Mouse (Mus musculus): Measurements from ENCODE around the gene C1qtnf1. TPM values are rescaled to one million over a fixed set of nuclear protein-coding genes. Genes with fewer than 3 reads are reported as not detected.

C1qtnf1 gene
- polyA plus RNA-seq, 3 experiments from 2014 or later: not detected

DNA sequence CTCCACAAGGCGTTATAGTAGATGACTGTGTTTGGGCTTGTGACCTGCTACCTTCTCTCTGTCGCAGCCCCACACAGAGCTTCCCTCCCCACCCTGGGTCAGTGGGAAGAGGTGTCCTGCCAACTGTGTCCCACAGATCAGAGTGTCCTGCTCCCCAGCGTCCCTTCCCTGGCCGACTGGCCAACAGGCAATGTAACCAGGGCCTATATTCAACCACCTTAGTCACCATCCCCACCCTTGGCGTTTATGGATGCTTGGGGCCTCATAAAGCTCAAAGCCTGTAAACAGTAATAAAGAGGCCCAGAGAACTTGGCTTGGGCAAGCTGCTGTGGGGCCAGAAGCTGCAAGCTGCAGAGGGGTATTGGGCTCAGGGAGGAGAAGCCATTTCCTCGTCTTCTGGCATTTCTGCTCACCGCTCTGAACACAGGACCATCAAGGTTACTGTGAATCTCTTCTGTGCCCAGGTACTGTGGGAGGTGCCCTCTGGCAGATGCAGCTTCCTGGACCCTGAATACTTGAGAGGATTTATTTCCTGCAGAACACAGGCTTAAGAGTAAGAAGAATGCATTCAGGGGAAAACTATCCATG, 47.6 kb downstream of the C1qtnf1 start:
- ATAC-seq: no peak

- ATAC-seq: peak; percentile 100
Measured at GRCm38 (mm10) chr11:118476396-118477373, 48.7 kb downstream of the C1qtnf1 start, which contains the start of gene Engase. Gene Engase, plus strand, starts transcription at chr11:118476829.

- ATAC-seq: no peak
Measured at GRCm38 (mm10) chr11:118479776-118480175, 51.8 kb downstream of the C1qtnf1 start.

DNA sequence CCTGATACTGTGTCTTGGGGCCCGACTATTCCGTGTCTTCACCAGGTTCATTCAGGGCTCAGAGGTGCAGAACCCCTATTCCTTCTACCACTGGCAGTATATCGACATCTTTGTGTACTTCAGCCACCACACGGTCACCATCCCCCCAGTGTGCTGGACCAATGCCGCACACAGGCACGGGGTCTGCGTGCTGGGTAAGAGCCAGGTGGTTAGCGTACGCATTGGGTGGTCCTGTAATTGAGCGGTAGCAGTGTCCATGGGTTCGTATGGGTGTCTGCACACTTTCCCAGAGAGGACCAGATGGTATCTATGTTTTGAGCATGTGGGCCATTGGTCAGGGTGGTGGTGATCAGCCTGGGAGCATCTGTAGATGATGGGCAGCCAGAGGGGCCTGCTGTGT, 53.2 kb downstream of the C1qtnf1 start:
- no peak for ATAC-seq

GRCm38 (mm10) chr11:118481751-118482150, 53.7 kb downstream of the C1qtnf1 start:
- ATAC-seq: no peak

GRCm38 (mm10) chr11:118484169-118484568, 56.2 kb downstream of the C1qtnf1 start:
- no peak for ATAC-seq

DNA sequence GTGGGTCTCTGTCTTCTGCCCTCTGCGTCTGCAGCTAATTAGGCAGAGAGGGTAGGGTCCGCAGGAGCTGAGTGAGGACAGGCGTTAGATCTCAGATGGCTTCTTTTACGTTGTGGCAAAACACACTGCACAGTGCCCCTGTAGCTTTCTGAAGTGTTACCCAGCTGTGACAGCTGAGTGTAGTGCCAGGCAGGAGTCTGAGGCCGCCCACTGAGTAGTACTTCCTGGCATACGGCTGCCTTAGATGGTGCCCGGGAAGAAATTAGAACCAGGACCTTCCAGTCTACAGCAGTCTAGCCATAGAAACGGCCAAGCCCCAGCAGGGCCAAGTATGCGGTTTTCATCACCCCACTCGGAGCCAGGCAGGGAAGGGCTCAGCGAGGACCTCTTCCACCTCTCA, 57.3 kb downstream of the C1qtnf1 start:
- no peak for ATAC-seq

DNA sequence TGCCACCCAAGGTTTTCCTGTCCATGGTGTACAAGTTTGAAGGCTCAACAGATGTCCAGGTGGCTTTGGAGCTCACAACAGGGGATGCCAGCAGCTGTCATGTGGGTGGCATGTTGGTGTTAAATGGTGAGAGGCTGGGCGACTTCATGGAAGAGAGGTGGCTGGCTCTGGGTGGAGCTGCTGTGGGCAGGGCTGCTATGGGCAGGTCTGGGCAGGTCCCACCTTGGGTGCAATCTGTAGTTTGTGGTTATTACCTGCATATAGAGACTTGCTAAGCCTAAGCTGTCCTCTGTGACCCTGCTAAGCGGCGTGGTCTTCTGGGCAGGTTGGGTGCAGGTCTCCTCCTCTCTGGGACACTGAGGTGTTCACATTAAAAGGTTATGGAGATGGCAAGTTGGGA, 57.8 kb downstream of the C1qtnf1 start:
- ATAC-seq: no peak

- no peak for ATAC-seq
Measured at GRCm38 (mm10) chr11:118486281-118486680, 58.3 kb downstream of the C1qtnf1 start.

DNA sequence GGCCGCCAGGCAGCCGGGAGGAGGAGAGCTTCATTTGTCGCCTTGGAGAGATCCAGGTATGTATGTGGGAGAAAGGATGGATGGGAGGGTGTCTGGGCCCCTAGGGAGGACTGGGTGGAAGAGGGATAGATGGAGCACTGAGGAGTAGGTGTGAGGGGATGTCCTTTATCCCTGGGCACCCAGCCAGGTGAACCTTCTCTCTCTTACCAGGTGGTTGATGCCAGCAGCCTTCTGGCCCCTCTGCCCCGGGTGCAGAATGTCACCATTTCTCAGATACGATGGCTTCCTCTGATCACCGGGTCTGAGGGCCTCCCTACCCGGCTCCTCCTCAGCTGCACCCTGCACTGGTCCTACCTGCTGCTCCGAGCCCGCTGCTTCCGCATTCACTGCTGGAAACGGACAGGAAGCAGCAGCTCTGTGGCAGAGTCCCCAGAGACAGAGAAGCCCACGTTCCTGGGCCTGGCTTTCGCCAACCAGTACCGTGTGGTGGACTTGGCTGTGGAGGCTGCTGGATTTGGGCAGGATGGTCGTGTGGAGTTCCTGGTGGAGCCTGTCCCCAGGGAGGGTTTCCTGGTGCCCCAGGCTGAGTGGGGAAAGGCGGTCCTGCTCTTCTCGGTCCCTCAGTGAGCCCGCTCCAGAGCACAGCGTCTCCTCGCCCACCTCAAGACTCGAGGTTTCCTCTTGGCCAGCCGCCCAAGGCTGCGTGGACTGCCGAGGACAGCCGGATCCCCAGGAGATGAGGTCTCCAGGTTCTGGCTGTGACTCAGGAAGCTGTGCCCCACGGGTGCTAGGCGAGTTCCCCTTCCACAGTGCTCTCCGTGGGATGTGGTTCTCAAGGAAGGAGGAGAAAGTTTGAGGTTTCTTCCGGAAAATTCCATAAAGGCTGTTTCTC, 59.1 kb downstream of the C1qtnf1 start:
- ATAC-seq: no peak

DNA sequence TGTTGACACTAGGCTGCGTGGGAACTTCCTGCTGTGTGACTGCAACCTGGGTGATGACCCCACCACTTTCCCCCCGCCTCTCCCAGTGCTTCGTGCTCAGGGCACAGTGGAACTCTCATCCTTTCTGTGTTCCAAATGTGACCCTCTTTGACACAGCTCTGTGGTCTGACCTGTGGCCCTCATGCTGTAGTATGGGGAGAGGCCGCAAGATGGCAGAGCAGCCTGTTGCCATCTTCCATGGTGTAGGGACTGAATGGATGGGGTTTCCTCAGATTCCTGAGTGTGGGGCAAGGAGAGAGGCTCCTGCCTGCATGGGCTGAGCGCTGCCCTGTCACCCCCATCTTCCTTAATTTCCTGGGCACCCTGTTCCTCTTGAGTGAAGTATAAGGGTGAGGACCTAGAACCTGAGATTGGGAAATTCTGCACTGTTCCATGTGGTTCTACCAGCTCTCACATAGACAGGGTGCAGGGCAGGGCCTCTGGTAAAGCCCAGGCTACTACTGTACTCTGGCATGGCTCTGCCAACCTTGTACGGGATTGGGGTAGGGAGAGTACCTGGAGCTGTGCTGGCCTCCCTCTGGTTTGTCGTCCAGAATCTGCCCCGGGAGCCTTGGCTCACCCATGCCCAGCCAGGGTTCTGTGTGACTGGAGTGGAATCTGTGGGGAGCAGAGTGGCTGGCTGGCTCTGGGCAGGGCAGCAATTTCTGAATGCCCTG, 60.3 kb downstream of the C1qtnf1 start:
- ATAC-seq: no peak

DNA sequence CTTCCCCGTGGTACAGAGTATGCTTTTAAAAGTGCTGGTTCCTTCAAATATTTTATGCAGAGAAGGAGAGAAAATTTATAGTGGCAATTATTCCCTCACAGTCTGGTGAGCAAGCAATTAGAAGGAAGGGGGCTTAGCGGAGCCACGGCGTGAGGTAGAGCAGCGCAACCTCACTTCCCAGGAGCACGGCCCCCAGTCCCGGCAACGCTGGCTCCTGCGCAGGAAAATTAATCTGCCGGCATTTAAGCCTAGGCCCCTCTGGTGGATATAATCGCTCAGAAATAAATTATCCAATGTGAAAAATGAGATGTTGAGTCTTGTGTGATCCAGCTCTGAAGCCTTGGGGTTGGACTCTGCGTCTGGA, 60.9 kb downstream of the C1qtnf1 start:
- no peak for ATAC-seq

GRCm38 (mm10) chr11:118490566-118491218, 62.7 kb downstream of the C1qtnf1 start:
- no peak for ATAC-seq

GRCm38 (mm10) chr11:118491230-118491629, 63.2 kb downstream of the C1qtnf1 start:
- no peak for ATAC-seq

GRCm38 (mm10) chr11:118493458-118493857, 65.5 kb downstream of the C1qtnf1 start:
- no peak for ATAC-seq

DNA sequence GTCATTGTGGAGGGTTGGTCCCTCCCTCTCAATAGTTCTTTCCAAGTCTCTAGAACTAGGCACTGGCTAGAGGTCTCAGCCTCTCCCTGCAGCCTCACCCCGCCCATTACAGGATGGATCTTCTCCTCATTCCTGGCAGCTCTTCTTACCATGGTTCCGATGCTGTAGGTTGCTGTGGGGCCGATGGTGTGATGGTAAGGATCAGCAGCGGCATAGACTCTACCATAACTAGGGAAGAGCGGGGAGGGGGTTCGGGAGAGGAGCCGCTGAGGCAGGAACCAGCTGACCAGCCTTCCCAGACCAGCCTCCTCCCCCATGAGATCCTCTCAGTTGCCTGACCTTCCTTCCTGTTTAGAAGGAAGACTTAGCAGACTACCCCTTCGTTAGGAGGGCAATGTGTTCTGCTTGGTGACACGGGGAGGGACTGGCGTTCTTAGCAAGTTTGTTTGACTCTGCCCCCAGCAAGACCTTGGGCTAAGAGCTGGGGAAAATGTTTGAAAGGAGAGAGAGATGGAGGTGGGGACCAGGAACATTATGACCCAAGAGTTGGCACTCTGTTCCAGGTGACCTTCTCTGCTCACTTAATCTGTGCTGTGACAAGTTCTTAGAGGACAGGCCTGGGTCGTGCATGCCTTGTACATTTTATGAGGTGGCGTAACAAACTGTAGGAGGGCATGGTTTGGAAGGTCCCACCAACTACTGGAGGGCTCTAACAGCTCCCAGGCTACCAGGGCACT, 66.2 kb downstream of the C1qtnf1 start:
- ATAC-seq: no peak

DNA sequence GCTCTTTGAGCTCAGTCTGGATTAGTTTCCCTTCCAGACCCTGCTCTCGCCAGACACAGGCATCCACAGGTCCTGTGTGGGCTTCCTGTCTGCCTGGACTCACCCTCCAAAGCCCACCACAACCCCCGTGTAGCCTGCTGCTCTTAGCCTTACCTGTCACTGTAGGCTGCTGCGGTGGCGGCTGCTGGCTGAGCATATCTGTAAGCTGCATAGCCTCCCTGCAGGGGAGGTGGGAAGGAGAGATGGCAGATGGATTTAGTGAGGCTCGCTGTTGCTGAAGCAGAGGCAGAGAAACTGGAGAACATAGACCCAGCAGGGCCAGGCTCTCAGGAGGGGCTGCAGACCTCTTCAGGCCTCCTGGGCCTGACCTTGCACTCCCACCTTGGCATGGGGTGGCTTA, 67.1 kb downstream of the C1qtnf1 start:
- no peak for ATAC-seq

DNA sequence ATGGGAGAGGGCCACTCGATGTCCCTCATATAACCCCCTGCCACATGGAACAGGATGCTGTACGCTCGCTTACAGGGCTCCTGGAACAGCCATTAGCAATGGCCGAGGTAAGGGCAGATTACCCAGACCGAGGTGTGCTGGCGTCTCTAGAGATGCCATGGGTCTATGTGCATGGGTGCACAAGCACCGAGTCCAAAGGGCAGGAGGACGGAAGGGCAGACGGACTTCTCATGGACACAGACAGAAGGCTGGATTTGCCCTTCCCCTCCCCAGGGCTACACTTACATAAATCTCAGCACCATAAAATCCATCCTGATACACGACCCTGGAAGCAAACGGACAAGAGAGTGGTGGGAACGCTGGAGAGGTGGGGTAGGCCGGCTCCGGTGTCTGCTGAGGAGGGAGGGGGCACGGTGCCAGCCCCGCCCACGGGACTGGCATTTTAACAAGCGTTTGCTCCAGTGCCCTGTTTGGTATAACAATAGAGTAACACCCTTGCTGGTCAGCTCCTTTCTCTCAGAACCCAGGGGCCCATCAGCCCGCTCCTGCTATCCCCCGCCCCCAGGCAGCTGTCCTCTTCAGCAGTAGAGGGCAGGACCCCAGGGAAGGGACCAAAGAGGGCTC, 68.2 kb downstream of the C1qtnf1 start:
- ATAC-seq: no peak

All from inflammation-experienced regulatory T-cells, adult 6 months (primary cell).